Mouse (Mus musculus): ENCODE measurements at regions not wholly inside any gene's neighbourhood (a gene's known extent, or its start where the extent isn't known, plus 50 kb on each side); places are given as distances from the start of the nearest gene placed in this dataset.

DNA sequence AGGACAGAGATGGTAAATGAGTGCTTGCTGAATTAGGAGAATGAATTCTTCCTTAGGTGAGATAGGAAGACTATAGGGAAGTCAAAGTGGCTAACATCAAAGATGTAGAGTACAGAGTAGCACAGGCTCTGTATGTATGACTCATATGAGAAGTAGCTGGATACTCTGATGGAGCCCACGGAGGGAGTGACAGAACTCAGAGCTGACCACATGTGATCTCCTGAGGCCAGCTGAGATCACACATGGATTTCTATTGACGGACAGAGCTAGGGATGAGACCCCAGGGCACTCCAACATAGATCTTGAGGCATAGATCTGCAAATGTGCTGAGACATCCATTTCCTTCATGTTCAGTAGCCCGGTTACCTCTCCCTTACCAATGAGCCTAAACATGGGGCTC is 66.0 kb downstream of the Cops8 start:
- no peak for DNase-seq

DNA sequence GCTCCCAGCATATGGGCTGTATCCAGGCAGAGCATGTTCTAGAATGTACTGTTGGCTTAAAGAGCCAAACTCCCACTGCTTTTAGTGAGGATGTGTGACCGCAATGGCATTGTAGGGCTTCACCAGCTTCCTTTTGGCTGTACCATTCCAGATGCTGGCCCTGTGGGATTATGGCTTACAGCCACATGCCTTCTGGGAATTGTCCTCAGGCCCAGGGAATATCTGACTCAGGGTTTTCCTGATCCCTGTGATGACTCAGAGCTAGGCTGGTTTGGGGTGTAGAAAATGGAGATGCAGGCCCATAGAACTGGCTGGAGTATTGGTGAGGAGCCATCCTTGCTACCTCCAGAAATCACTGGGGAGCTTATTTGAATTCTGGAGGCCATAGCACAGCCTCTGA is 66.5 kb downstream of the Cops8 start:
- no peak for DNase-seq

DNA sequence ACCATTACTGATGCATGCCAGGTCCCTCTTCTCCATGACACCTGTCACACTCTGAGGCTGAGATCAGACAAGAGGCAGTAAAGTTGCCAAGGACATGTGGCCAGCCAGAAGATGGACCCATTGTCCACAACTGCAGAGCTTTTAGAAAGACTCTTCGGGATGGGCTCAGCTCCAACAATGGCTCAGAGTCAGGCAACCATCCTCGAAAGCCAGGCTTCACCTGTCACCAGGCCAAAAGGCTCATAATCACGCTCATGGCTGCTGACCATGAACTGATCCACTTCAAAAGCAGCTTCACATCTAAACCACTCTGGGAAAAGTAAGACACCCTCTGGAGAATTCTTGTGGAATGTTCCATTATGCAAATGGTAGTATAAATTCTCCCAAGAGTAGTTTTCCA is 67.6 kb downstream of the Cops8 start:
- no peak for DNase-seq

DNA sequence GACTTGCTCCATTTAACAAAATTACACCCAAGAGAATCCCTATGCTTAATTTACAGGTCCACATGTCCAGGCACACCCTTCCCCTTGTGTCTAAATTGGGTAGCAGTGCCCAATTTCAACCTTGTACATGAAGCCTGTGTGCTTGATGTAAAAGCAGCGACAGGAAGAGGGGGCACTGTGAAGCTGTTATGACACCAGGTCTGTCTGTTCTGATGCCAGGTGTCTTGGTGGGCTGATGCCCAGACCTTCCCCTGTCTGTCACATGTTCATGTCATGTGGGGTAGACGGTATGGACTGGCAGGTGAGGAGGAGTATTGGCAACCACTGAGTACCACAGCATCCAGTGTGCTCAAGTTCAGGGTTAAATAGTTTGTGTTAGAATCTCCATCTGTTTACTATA is 71.0 kb downstream of the Cops8 start:
- DNase-seq: no peak

DNA sequence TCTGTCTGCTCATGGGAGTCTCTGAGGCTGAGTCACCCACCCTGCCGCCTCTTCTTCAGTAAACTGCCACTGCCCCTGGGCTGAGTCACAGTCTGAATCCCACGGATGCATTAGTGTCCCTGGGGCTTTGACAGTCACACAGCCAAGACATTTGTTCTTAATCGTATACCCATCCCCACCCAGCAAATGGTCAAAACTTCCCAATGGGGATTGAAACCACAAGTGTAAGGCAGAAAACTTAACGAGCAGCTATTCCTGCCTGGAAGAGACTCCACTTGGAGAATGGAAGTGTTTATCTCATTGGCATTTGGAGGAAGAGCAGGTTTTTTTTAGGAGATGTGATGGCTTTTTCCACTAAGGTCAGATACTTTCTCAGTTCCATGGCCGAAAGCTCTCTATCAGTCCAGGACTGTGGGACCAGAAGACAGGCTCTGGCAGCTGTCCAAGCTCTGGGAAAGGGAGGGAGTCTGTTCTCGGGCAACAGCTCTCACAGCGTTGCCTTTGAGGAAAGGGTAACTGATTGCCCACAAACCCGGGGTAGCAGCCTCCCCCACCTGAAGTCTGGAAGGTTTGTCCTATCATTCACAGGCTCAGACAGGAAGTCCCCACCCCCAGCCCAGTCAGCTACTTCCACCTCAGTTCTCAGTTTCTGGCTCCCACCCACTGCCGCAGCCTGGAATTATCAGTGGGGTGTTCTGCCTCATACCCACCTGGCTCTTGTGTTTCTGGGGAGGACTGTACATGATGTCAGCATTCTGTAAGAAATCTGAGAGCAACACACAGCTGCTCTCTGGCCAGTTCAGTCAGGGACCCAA is 73.6 kb downstream of the Cops8 start:
- DNase-seq: no peak

DNA sequence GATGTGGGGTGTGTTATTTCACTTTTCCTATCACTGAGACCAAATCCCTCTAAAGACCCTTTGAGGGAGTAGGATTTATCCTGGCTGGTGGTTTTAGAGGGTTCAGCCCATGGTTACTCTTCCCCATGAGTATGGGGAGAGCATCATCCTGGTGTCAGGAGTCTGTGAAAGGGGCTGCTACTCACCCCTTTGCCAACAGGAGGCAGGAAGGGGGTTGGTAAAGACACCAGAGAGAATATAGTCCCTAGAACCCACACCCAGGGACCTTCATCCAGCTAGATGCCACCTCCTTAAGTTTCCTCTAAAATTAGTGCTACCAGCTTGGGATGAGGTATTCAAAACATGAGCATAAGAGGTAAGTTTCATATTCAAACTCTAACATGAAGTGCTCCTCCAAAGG is 74.4 kb downstream of the Cops8 start:
- DNase-seq: no peak

DNA sequence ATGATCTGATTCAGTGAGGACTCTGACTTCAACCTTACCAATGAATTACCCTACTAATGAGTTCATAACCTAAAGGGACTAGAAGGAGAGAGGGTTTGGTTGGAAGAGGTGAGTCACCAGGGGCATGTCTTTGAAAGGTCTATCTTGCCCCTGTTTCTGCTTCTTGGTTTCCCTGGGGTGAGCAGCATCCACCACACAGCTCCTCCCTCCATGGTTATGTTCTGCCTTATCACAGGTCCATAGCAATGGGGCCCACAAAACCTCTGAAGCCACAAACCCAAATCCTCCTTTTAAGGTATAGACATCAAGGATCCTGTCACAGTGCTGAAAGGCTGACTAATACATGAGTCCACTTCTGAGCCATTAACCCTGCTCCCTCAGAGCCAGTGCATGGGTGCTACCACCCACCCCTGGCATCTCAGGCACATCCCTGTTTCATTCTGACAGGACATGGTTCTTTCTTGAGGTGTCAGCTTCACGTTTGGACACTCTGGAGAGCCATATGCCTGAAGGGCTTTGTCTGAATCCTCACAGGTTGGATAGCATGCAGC is 74.9 kb downstream of the Cops8 start:
- no peak for DNase-seq

DNA sequence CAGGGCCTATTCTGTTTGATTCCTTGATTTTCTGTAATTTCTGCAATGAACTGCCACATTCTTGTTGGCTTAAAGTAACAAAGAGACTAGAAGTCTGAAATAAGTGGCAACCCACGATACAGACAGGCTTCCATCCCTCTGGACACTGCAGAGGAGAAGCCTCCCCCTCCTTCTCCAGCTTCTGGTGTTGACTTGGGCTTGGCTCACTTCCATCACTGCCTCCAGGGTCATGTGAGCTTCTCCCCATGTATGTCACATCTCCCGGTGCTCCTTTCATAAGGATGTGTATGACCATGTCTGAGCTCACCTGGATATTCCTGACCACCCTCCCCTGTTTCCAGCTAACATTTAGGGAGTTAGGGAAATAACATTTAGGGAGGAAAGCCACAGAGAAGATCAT is 75.6 kb downstream of the Cops8 start:
- DNase-seq: no peak

DNA sequence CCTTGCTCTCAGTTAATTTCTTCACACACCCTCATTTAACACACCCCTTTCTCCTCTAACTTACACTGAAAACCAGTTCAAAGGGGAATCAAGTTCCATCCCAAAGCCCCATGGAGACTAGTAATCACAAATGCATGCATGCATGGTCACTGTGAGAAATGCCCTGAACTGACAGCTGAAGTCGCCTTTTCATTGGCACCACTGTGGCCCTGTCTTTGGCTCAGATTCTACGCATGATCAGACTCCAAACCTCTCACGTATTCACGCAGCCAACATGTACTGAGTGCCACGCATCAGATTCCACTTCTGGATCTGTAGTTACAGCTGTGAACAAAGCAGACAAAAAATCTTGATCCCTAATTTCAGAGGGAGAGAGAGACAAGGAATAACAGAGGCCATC is 85.3 kb downstream of the Cops8 start:
- DNase-seq: no peak

DNA sequence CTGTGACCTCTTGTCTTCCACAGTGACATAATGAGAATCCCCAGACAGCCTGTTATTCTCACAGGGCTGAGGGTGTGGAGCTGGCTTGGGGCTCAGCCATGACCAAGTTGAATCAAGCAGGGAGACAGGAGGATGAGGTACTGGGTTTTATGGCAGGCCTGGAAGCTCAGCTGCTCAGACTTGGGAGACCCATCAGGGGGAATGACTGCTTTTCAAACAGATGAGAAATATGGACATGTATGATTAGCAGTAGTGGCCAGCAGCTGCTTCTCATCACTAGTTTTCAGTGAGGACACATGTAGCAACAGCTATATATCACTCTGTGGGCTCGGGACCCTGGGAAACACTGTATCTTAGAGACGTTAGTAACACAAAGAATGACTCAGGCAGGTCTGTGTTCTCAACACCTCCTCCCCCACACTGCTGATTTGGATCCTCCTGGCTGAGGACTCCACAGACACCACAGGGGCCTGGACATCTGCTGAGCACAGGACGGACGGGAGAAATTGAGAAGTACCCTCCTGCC is 87.9 kb downstream of the Cops8 start:
- DNase-seq: peak; percentile 4

DNA sequence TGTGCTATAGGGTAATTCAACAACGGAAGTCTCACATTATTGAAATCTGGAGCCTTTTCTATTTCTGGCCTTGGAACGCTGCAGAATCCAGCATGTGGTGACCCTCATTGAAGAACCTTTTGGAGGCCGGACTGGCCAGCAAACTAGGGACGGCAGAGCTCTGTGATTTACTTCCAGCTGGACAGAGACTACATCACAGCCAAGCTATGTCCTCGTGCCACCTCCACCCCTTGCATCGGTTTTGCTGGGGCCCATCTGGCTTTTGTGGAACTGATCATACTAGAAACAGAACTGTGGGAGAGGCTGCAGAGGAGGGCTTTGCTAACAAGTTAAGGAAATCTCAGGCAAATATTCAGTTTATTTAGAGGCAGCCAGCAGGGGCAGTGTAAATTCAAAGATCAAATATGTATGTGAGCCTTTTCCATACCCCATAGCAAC is 88.4 kb downstream of the Cops8 start:
- no peak for DNase-seq

DNA sequence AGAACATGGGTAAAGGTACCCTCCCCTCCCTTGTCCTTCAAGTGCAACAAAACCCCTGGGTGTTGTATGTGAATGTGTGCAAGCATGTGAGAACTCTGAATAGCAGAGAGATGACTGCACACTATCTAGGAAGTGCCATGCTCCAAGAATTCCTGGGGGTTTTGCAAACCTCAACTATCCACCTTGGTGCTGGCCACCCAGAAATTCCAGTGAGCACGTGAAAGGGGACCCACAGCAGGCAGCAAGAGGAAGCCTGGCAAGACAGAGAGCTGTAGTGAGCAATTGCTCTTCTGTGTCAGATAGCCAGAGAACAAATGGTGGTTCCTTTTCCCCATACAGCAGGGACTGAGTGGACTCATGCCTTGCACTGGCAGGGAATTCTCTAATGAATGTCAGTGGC is 90.1 kb downstream of the Cops8 start:
- no peak for DNase-seq

DNA sequence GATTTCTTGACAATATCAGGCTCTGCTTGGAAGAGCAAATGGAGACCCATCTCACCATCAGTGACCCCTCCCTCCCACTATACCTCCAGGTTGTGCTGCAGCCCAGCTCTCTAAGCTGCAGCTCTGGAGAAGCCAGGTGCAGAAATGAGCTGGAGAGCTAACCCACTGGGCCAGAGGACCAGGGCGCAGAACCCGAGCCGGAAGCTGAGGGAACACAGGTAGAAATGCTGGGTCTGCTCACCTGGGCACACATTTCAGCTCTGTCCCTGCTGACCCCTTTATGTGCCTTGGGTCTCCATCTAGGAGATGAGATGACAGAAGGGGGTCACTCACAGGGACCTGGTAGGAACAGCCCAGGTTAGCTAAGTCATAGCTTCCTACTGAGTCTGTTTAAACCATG is 92.0 kb downstream of the Cops8 start:
- no peak for DNase-seq

DNA sequence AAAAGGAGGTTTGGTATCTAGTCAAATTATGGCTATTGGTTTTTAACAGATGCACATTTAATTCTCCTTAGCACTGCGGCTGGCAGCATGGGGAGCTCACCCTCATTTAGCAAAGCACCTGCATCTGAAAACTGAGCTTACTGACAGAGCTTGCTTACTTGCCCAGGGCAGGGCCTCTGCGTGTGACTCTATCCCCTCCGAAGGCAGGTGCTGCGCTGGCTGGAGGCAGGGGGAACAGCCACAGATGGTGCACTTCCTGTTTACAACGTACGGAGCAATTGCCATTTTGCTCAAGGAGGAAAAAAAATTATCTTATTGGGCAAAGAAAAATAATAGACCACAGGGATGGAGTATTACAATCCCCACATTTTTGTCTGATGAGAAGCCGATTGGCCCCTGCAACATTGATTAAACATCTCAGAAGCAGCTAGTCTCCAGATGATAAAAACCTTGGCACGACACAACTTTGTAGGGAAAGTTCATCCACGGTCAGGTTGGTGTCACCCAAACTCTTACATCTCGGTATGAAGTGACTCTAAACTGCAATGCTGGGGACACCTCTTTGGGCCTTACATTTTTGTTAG is 92.5 kb downstream of the Cops8 start:
- DNase-seq: no peak

DNA sequence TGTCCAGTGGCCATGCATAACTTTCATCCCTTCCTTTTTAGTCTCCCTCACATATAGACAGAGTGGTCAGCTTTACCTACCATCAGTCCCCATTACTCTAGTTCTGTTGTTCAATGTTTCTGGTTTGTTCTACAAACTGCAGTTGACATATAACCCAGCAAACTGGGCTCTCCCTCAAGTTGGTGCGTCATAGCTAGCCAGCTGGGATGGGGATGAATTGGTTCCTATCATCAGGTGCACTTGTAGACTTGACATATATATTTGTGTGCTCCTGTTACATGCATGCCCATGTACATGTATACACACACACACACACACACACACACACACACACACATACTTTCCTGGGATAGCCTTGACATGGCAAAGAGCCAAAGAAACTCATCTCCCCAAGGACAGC is 93.2 kb downstream of the Cops8 start:
- DNase-seq: no peak

DNA sequence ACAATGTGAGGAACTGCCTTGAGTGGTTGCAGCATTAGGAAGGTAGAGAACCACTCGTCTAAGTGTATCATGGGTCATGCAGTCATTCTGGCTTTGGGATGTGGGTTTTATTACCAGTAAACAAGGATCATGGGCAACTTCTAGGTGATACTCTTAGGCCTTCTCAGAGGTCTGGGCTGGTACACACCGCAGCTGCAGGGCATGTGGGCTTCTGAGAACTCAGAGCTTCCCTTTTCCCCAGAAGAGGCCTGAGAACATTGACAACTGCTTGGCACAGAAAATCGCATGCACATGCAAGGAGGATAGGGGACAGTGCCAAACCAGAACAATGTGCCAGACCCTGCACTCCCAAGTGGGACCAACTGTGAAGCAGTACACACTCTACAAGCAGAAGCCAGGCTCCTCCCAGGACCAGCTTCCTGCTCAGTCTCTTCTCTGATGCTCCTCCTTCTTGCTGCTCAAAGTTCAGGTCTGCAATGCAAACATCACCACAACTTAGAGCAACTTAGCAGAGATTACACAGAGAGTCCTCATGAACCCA is 94.3 kb downstream of the Cops8 start:
- DNase-seq: no peak

DNA sequence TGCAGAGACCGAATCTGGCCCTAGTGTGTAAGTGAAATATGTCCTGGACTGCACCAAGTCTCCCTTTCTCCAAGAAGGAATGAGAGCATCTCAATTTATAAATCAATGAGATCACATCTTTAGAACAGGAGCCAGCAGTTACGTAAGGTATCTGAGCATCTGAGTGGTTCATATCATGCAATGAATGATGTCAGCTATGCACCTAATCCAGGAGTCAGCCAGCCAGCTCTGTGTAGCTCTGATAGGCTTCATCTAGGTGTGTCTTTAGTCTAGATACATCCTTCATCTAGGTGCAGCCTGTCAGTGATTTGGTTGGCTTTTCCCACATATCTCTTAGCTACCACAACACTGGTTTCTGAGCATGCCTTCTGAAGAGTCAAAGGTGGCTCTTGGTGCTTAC is 95.8 kb downstream of the Cops8 start:
- DNase-seq: no peak

DNA sequence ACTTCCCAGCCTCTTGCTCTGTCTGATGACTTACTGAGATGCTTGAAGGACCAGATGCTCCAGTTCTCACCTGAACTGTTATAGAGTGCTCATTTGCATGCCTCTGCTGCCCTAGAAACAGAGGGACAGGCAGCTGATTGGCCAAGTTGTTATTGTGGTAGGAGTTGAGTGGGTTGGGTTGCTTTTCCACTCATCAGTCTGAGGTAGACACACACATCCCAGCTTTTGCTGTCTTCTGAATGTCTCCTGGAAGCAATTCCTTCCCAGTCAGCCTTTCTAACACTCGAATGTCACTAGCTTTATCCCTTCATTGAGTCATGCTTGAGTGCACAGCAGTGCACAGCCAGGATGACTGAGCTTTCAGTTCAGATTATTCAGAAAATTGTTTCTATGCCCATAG is 99.0 kb downstream of the Cops8 start:
- DNase-seq: no peak

DNA sequence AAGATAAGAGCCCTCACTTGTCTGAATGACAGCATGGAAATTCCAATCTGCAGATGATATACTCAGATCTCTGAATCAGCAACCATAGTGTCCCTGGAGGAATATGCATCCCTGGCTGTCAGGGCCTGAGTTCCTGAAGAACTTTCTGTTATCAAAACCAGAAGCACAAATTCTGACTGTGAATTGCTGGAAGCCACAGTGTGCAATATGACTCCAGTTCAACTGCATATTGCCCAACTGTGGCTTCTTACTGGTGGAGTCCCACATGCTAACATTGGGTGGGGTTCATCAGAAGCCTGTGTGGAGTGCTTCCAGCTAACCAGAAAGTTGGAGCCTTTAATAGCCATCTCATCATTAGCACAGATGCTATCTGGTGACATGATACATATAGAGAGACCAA is 103.6 kb downstream of the Cops8 start:
- DNase-seq: no peak

DNA sequence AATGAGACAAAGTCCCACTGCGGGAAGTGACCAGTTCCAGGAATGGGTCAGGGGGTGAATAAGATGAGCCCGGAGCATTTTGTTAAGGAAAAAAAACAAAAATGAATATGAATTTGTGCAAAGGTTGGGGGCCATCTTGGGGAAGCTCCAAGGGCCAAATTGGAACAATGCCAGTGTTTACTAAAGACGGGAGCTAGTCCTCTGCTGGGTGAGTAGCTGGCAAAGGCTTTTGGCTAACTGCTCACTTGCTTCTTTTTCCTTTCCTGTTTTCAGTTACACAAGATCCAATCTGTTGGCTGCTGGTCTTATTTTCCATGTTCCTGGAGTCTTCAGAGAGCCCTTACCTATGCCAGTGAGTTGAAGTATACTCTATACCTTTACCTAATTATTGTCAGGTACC is 107.0 kb downstream of the Cops8 start:
- DNase-seq: no peak

DNA sequence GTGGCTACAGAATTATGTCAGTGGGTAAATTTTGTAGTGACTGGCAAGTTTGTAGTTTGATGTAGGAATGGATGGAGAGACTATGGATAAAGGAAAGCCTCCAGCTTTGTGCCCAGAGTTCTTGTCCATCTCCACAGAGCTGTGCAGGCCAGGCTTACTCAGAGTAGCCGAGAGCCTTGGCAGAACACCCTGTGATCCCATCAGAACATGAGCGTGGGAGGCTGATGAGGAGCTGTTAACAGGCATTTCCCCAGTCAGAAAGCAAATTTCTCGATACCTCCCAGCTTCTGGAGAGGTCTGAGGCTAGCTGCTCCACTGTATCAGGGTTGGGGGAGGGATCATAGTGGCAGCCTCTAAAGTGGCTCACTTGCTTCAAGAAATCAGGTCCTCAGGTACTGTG is 107.8 kb downstream of the Cops8 start:
- no peak for DNase-seq

DNA sequence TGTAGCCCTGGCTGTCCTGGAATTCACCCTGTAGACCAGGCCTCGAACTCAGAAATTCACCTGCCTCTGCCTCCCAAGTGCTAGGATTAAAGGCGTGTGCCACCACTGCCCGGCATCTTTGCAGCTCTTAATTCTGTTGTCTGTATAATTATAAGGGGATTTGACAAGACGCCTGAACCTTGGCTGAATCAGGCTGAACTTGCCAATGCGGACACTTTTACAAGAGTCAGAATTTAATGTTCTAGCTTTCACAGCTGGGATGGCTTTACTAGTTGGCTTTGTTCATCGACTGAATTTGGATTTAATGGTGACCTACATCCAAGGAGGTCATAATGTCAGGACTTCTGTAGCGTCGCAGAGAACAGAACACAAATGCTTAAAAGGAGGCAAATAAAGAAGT is 108.3 kb downstream of the Cops8 start:
- DNase-seq: no peak
